Mouse (Mus musculus): ENCODE results near the gene Foxd1.

GRCm38 (mm10) chr13:98336205-98336604, 17.8 kb upstream of the Foxd1 start:
- TF ChIP-seq CTCF (IDR thresholded peaks at IDR 0.05; ENCODE audit: extremely low read depth, insufficient read length, insufficient replicate concordance, low read depth, low read length) (no peak), POLR2A (IDR thresholded peaks at IDR 0.05; ENCODE audit: low read depth, low read length) (no peak)
